Mouse (Mus musculus): ENCODE results near the gene Mgam. TPM values are rescaled to one million over a fixed set of nuclear protein-coding genes. Genes with fewer than 3 reads are reported as not detected.
"Not testable (repeated sequence)": the region's sequence is repeated elsewhere in the genome, so short reads cannot be mapped to it uniquely, and the experiment has no call there.

Mgam gene
- polyA plus RNA-seq, 1 experiment from 2014 or later = 0.16 TPM

DNA sequence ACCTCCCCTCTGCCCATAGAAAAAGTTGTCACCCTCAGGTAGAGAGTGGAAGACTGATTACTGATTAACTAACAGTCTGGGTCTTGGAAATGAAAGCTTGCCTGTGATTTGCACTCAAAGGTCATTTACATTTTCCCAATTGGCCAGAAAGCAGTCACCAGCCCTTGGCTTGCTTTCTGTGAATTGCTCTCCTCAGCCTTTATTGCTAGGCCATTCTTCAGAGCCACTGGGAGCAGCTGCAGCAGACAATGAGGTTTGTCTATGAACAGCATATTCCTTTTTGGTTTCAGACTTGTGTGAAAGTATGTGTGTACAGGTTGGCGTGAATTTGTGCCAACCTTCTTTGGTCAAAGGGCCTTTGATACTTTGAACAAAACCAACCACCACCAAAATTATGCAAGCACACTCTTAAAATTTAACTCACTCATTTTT is 6.0 kb downstream of the Mgam start:
- Histone ChIP-seq H3K4me1 (no peaks in the 10 kb centered on the region), H3K4me2 (replicated peaks) (no peak overlapping the region), H3K4me3 (replicated peaks) (no peak overlapping the region), H3K9ac (no peak overlapping the region), H3K9me3 (replicated peaks) (no peaks in the 10 kb centered on the region), H3K27me3 (no peaks in the 10 kb centered on the region), H3K36me3 (no peaks in the 10 kb centered on the region), H3K27ac (replicated peaks) (no peak overlapping the region)
- WGBS = 91% methylated on average over 1 of the region's 1 CpGs
- ATAC-seq (ENCODE audit: insufficient number of reproducible peaks, low FRiP score, low TSS enrichment, low read depth) = no peak

DNA sequence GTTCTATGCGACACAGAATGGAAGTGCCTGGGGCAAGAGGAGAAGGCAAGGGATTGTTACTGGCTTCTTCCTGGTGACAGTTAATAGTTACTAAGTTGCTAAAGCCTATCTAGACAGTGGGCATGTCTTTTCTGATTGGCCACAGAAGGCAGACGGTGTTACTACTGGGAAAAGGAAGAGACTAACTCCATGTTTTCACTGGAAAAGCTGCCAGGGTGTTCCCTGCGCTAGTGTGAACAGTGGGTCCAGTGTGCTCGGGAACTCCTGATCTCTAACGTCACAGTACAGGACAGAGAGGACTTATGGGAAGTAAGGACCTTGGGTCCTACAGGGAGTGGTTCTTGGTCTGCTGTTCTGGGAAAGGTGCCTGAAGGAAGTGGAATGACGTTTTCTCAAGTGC is 6.9 kb downstream of the Mgam start:
- H3K4me2 ChIP-seq (replicated peaks) = no peak overlapping the region
- H3K9ac ChIP-seq = no peak overlapping the region
- WGBS = 58% methylated on average over 6 of the region's 6 CpGs
- no peaks in the 10 kb centered on the region for H3K9me3 ChIP-seq (replicated peaks)
- H3K4me3 ChIP-seq (replicated peaks) = no peak overlapping the region
- no peaks in the 10 kb centered on the region for H3K27me3 ChIP-seq
- no peaks in the 10 kb centered on the region for H3K36me3 ChIP-seq
- H3K4me1 ChIP-seq = no peaks in the 10 kb centered on the region
- no peak for ATAC-seq (ENCODE audit: insufficient number of reproducible peaks, low FRiP score, low TSS enrichment, low read depth)
- H3K27ac ChIP-seq (replicated peaks) = no peak overlapping the region

DNA sequence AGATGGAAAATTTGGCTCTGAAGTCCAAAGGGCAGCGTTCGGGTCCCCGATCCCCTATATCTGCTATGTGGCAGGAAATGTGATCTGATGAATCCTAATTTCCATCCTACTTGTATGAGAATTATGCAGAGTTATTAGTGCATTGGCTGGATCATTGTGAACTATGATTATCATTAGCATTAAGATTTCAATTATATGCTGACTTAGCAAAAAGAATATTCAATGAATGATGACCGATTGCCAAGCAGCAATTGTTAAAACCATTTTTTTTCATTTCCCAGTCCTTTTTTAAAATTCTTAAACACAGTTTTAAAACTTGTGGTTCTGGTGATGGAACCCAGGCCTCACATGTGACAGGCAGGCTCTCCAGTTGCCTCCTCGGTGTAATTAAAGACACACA is 9.1 kb downstream of the Mgam start:
- no peak for ATAC-seq (ENCODE audit: insufficient number of reproducible peaks, low FRiP score, low TSS enrichment, low read depth)
- no peaks in the 10 kb centered on the region for H3K4me1 ChIP-seq
- H3K9me3 ChIP-seq (replicated peaks) = no peaks in the 10 kb centered on the region
- H3K9ac ChIP-seq = no peak overlapping the region
- no peaks in the 10 kb centered on the region for H3K27me3 ChIP-seq
- no peak overlapping the region for H3K4me3 ChIP-seq (replicated peaks)
- H3K4me2 ChIP-seq (replicated peaks) = no peak overlapping the region
- no peaks in the 10 kb centered on the region for H3K36me3 ChIP-seq
- H3K27ac ChIP-seq (replicated peaks) = no peak overlapping the region
- WGBS = 78% methylated on average over 5 of the region's 5 CpGs

DNA sequence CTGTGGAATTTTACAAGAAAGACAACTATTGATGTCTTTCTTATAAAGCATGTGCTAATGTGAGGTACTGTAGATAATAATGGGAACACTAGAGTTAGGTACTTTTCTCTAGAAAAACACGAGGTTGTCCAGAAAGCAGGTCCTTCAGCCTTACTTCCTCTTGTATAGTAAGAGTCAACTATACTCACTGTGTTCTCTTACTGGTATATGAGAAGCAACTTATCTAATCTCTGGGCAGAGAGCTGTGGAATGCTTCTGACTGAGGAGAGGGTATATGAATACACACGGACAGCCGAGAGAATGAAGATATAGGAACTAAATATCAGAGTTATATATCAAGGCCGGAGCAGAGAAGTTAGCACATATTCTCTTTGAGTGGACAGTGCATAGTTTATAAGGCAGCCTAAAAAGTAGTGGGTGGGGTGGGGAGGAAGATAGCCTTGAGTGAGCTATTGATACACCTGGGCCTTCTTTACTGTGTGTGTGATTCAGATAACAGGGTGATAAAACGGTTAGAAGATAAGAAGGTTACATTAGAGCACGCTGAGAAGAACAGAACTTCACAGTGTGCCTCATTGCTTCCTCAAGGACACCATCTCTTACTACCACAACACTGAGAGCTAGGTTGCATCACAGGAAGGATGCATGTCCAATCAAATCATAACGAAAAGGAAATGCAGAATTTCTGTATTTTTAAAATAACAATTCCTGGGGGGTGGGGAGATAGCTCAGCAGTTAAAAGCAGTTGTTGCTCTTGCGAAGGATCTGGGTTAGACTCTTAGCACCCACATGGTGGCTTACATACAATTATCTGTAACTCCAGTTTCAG is 12.3 kb downstream of the Mgam start:
- ATAC-seq (ENCODE audit: insufficient number of reproducible peaks, low FRiP score, low TSS enrichment, low read depth) = no peak
- Histone ChIP-seq H3K9ac (no peak overlapping the region), H3K4me2 (replicated peaks) (no peak overlapping the region), H3K27ac (replicated peaks) (no peak overlapping the region), H3K9me3 (replicated peaks) (no peaks in the 10 kb centered on the region), H3K27me3 (no peaks in the 10 kb centered on the region), H3K36me3 (no peaks in the 10 kb centered on the region), H3K4me3 (replicated peaks) (no peak overlapping the region), H3K4me1 (no peaks in the 10 kb centered on the region)
- 80% methylated on average over 8 of the region's 8 CpGs for WGBS

DNA sequence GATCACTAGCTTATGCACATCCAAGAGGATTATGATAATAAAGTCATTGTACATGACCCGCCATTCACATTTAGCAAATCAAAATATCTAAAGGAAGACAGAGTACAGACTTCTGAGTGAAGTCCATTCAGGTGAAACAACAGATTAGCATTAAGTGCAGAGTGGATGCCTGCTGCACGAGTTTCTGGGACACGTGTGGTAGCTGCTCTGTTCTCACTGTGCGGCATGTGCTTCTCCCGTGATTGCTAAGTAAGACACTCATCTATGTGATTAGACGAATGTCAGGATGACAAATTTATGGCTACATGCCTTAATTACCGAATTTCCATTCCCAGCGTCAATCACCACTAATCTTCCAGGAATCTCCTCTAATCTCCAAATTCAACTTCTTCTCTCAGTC is 17.1 kb downstream of the Mgam start:
- no peaks in the 10 kb centered on the region for H3K9me3 ChIP-seq (replicated peaks)
- no peaks in the 10 kb centered on the region for H3K27me3 ChIP-seq
- H3K4me1 ChIP-seq = no peaks in the 10 kb centered on the region
- no peak overlapping the region for H3K4me3 ChIP-seq (replicated peaks)
- no peak overlapping the region for H3K27ac ChIP-seq (replicated peaks)
- H3K4me2 ChIP-seq (replicated peaks) = no peak overlapping the region
- no peak for ATAC-seq (ENCODE audit: insufficient number of reproducible peaks, low FRiP score, low TSS enrichment, low read depth)
- no peaks in the 10 kb centered on the region for H3K36me3 ChIP-seq
- H3K9ac ChIP-seq = no peak overlapping the region
- 61% methylated on average over 8 of the region's 8 CpGs for WGBS

DNA sequence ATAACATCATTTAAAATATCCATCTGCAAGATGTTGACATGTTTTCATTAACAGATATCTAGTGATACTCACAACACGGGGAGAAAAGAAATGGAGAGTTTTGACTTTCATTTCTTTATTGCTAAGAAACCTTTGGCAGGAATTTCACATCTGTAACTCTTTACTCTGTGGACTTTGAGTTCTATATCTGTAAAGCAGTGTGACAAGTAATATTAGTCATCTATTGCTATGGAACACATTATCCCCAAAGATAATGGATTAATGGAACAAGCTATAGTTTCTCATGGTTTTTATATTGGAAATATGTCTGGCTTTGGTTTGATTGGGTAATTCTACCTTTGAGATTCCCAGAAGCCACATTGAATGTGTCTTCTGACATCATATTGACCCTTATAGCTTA is 22.3 kb downstream of the Mgam start:
- no peak for ATAC-seq (ENCODE audit: insufficient number of reproducible peaks, low FRiP score, low TSS enrichment, low read depth)
- WGBS = 73% methylated on average over 1 of the region's 1 CpGs
- Histone ChIP-seq H3K4me3 (replicated peaks) (no peak overlapping the region), H3K4me2 (replicated peaks) (no peak overlapping the region), H3K4me1 (no peaks in the 10 kb centered on the region), H3K9ac (no peak overlapping the region), H3K27ac (replicated peaks) (no peak overlapping the region), H3K36me3 (no peaks in the 10 kb centered on the region), H3K27me3 (no peaks in the 10 kb centered on the region), H3K9me3 (replicated peaks) (no peaks in the 10 kb centered on the region)

DNA sequence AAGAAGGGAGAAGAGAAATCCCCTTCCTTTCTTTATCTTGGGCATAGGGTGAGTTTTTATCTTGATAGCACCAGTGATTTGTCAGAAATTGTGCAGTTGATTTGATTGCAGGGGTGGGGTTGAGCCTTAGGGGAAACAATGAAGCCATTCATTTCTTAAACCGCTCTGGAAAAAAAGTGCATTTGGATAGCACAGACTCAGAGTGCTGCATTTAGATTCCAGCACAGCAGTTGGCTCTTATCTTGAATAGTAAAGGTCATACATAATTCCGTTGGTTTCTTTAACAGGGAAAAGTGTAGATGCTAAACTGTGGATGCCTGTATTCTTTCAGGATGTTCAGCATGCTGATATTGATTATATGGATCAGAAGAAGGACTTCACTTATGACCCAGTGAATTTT is 32.3 kb downstream of the Mgam start:
- Histone ChIP-seq H3K4me3 (replicated peaks) (no peak overlapping the region), H3K27me3 (no peaks in the 10 kb centered on the region), H3K36me3 (no peaks in the 10 kb centered on the region), H3K4me1 (no peaks in the 10 kb centered on the region), H3K9me3 (replicated peaks) (no peaks in the 10 kb centered on the region), H3K4me2 (replicated peaks) (no peak overlapping the region), H3K9ac (no peak overlapping the region), H3K27ac (replicated peaks) (no peak overlapping the region)
- 22% methylated on average over 2 of the region's 2 CpGs for WGBS
- no peak for ATAC-seq (ENCODE audit: insufficient number of reproducible peaks, low FRiP score, low TSS enrichment, low read depth)

DNA sequence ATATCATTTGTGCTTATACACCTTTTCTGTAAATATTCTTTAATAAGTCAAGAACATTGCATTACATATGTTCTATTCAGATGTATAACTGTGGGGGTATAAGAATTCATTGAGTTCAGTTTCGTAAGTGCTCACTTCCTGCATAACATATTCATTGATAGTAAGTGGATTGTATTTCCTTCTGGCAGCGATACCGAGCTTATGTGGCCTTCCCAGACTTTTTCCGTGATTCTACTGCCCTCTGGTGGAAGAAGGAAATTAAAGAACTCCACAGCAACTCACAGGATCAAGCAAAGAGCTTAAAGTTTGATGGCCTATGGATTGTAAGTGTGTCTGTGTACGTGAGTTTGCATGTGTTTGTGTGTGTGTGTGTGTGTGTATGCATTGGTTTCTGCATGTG is 60.5 kb downstream of the Mgam start:
- Histone ChIP-seq H3K27ac (replicated peaks) (no peak overlapping the region), H3K9ac (no peak overlapping the region), H3K4me3 (replicated peaks) (no peak overlapping the region), H3K27me3 (no peaks in the 10 kb centered on the region), H3K9me3 (replicated peaks) (no peaks in the 10 kb centered on the region), H3K36me3 (no peaks in the 10 kb centered on the region), H3K4me1 (no peaks in the 10 kb centered on the region), H3K4me2 (replicated peaks) (no peak overlapping the region)
- no peak for ATAC-seq (ENCODE audit: insufficient number of reproducible peaks, low FRiP score, low TSS enrichment, low read depth)
- WGBS = 9% methylated on average over 5 of the region's 5 CpGs

DNA sequence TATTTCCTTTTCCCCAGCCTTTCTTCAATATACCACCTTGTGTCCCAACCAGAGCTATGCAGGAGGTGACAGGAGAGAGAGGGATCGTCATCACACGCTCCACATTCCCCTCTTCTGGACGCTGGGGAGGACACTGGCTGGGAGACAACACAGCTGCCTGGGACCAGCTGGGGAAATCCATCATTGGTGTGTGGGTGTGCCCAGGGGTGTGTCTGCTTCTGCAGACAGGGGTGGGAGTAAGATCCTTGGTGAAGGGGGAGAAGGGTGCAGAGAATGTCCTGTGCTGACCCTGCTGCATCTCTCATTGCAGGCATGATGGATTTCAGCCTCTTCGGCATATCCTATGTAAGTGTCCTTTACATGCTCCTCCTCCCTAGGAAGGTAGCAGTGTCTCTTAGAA is 63.4 kb downstream of the Mgam start:
- 43% methylated on average over 4 of the region's 4 CpGs for WGBS
- H3K4me1 ChIP-seq; H3K4me3 ChIP-seq (replicated peaks); H3K27me3 ChIP-seq; H3K36me3 ChIP-seq; H3K9ac ChIP-seq; H3K4me2 ChIP-seq (replicated peaks); H3K27ac ChIP-seq (replicated peaks); H3K9me3 ChIP-seq (replicated peaks); ATAC-seq (ENCODE audit: insufficient number of reproducible peaks, low FRiP score, low TSS enrichment, low read depth): not testable (repeated sequence)

DNA sequence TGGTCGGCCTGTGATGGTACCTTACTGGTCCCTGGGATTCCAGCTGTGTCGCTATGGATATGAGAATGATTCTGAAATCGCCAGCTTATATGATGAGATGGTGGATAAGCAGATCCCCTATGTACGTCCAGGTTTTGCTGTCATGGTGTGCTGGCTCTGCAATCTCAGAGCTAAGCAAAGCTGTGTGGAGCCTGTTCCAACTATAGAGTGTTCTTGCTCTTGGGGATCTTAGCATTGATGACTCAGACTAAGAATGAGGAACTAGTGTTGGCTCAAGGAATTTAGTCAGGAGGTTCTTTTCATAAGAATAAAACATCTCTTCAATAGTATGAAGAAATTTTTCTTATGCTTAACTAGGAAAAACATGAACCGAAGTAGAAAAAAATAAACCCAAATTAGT is 84.9 kb downstream of the Mgam start:
- H3K4me3 ChIP-seq (replicated peaks); H3K4me1 ChIP-seq; H3K27ac ChIP-seq (replicated peaks); H3K4me2 ChIP-seq (replicated peaks); H3K36me3 ChIP-seq; H3K27me3 ChIP-seq; ATAC-seq (ENCODE audit: insufficient number of reproducible peaks, low FRiP score, low TSS enrichment, low read depth); H3K9ac ChIP-seq; H3K9me3 ChIP-seq (replicated peaks): not testable (repeated sequence)
- 84% methylated on average over 5 of the region's 5 CpGs for WGBS

DNA sequence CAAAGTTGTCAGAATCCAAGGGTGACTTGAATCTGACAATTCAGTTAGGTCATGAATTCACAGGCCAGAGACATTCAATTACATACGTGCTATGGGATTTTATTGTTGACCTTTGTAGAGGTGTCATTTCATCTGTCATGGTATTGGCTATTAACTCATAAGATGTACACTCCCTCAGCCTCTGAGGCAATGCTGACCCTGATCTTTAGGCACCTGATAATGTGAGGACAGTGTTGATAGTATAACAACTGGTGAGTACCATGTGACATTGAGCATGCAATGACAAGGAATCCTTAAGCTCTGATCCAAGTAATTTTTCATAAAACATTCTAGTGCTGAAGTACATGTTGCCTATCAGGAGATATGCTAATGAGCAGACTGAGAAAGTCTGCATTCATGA is 87.1 kb downstream of the Mgam start:
- no peak for ATAC-seq (ENCODE audit: insufficient number of reproducible peaks, low FRiP score, low TSS enrichment, low read depth)
- WGBS = 71% methylated on average over 1 of the region's 1 CpGs

DNA sequence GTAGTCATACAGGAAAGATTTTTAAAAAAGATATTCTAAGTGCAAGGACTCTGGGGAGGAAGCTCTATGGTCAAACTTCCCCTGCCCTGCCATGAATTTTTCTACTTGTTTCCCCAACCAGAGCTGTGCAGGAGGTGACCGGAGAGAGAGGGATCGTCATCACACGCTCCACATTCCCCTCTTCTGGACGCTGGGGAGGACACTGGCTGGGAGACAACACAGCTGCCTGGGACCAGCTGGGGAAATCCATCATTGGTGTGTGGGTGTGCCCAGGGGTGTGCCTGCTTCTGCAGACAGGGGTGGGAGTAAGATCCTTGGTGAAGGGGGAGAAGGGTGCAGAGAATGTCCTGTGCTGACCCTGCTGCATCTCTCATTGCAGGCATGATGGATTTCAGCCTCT is 99.9 kb downstream of the Mgam start:
- H3K36me3 ChIP-seq; H3K9ac ChIP-seq; H3K4me3 ChIP-seq (replicated peaks); H3K27ac ChIP-seq (replicated peaks); H3K4me2 ChIP-seq (replicated peaks); H3K4me1 ChIP-seq; H3K9me3 ChIP-seq (replicated peaks); H3K27me3 ChIP-seq; ATAC-seq (ENCODE audit: insufficient number of reproducible peaks, low FRiP score, low TSS enrichment, low read depth): not testable (repeated sequence)
- 72% methylated on average over 4 of the region's 4 CpGs for WGBS

More for the DNA sequence above, 87.1 kb downstream of the Mgam start:
- Histone ChIP-seq H3K4me1 (no peaks in the 10 kb centered on the region), H3K36me3 (no peaks in the 10 kb centered on the region), H3K27ac (replicated peaks) (no peak overlapping the region), H3K9ac (no peak overlapping the region), H3K27me3 (no peaks in the 10 kb centered on the region), H3K4me2 (replicated peaks) (no peak overlapping the region), H3K4me3 (replicated peaks) (no peak overlapping the region), H3K9me3 (replicated peaks) (no peaks in the 10 kb centered on the region)

Data from embryonic facial prominence, embryonic 15.5 days (tissue).